Mouse (Mus musculus) brain, embryonic 14.5 days (tissue): ENCODE measurements around the gene Sox1.

Experiments used
- CTCF ChIP-seq: fragments of 200-500 bp; IDR thresholded peaks from 2 replicates; pipeline ENCODE4 v1.5.1; 2012; ENCODE audit warnings: inconsistent platforms, mild to moderate bottlenecking, moderate library complexity, borderline replicate concordance; ENCODE audit not compliant: insufficient read depth, insufficient read length; ENCODE audit errors: extremely low read depth
- POLR2A ChIP-seq: fragments of 200-500 bp; IDR thresholded peaks from 2 replicates; pipeline ENCODE4 v1.6.1; 2012; ENCODE audit warnings: mild to moderate bottlenecking, inconsistent platforms, borderline replicate concordance; ENCODE audit not compliant: poor library complexity, insufficient read depth, insufficient read length, severe bottlenecking; ENCODE audit errors: extremely low read depth

DNA sequence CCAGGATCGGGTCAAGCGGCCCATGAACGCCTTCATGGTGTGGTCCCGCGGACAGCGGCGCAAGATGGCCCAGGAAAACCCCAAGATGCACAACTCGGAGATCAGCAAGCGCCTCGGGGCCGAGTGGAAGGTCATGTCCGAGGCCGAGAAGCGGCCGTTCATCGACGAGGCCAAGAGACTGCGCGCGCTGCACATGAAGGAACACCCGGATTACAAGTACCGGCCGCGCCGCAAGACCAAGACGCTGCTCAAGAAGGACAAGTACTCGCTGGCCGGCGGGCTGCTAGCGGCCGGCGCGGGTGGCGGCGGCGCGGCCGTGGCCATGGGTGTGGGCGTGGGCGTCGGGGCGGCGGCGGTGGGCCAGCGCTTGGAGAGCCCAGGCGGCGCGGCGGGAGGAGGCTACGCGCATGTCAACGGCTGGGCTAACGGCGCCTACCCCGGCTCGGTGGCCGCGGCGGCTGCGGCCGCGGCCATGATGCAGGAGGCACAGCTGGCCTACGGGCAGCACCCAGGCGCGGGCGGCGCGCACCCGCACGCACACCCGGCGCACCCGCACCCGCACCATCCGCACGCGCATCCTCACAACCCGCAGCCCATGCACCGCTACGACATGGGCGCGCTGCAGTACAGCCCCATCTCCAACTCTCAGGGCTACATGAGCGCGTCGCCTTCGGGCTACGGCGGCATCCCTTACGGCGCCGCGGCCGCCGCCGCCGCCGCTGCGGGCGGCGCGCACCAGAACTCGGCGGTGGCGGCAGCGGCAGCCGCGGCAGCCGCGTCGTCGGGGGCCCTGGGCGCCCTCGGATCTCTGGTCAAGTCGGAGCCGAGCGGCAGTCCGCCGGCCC lies 1.6 kb downstream of the Sox1 start:
- no peak for TF ChIP-seq CTCF
- no peak for TF ChIP-seq POLR2A
